Mouse (Mus musculus) G1E (cell line): ENCODE data around the gene Aamdc. TPM values are rescaled to one million over a fixed set of nuclear protein-coding genes. Genes with fewer than 3 reads are reported as not detected.

ENCODE experiments used
- ATAC-seq: 2 replicates; pipeline ENCODE4 v1.8.0; 2016; ENCODE audit warnings: mild to moderate bottlenecking; ENCODE audit not compliant: insufficient number of reproducible peaks, poor library complexity, low FRiP score, severe bottlenecking; ENCODE audit errors: extremely low read depth
- DNase-seq: peaks from one replicate; pipeline ENCODE4 v3.0.0; 2012; ENCODE audit warnings: low spot score
- H3K27me3 ChIP-seq: 2 replicates; pipeline ENCODE4 v1.6.1; 2012; ENCODE audit warnings: mild to moderate bottlenecking, low read length, inconsistent platforms; ENCODE audit not compliant: insufficient read depth
- H3K36me3 ChIP-seq: replicated peaks from 2 replicates; pipeline ENCODE3; 2012; ENCODE audit warnings: mild to moderate bottlenecking, inconsistent platforms
- H3K4me1 ChIP-seq: 2 replicates; pipeline ENCODE4 v1.6.1; 2012; ENCODE audit warnings: low read depth, low read length, inconsistent platforms, mixed read lengths; ENCODE audit not compliant: insufficient read depth
- H3K4me3 ChIP-seq: 2 replicates; pipeline ENCODE4 v1.5.1; 2012; ENCODE audit warnings: low read depth, mild to moderate bottlenecking, inconsistent platforms, low read length, moderate library complexity, mixed read lengths
- H3K9me3 ChIP-seq: replicated peaks from 2 replicates; pipeline ENCODE4 v1.6.1; 2012; ENCODE audit warnings: inconsistent platforms
- CTCF ChIP-seq: IDR thresholded peaks from 2 replicates; pipeline ENCODE4 v1.5.1; 2012; ENCODE audit warnings: low read depth, low read length, inconsistent platforms, mixed read lengths
- GATA1 ChIP-seq: IDR thresholded peaks from 2 replicates; pipeline ENCODE4 v1.6.1; 2012; ENCODE audit warnings: borderline replicate concordance, low read length, inconsistent platforms, mixed read lengths
- GATA2 ChIP-seq: IDR thresholded peaks from 2 replicates; pipeline ENCODE4 v1.6.1; 2012; ENCODE audit warnings: low read depth, low read length, inconsistent platforms, borderline replicate concordance
- POLR2AphosphoS5 ChIP-seq: IDR thresholded peaks from 2 replicates; pipeline ENCODE4 v1.6.1; 2012; ENCODE audit warnings: low read depth, low read length, inconsistent platforms; ENCODE audit not compliant: insufficient replicate concordance
- TAL1 ChIP-seq: conservative IDR thresholded peaks from 2 replicates; pipeline ENCODE4 v1.6.1; 2012; ENCODE audit warnings: low read depth, low read length, inconsistent platforms, mixed read lengths
- polyA plus RNA-seq: library from polyadenylated mRNA; stranded (reverse); fragments of >175 nt; gene quantifications from 2 replicates; pipeline ENCODE4 v1.2.3, GENCODE M21; 2012
- total RNA-seq, 2 experiments: library from RNA; stranded (forward) in 1 of 2; stranded (reverse) in 1 of 2; fragments of 200-1000 nt in 1 of 2; fragments of >200 nt in 1 of 2; fragmentation: Nextera tagmentation in 1 of 2; gene quantifications; 2 replicates each; pipeline ENCODE4 v1.2.3; 2014 to 2017

The Aamdc gene
- total and polyA plus RNA-seq, 3 experiments: 3.2 to 20.8 (median 19.9) TPM

GRCm38 (mm10) chr7:97570389-97570788, 8.9 kb downstream of the Aamdc start:
- TF ChIP-seq CTCF: no peak
- peak; percentile 4; the same call in 1 of the 2 replicates for ATAC-seq

GRCm38 (mm10) chr7:97569372-97569771, 9.9 kb downstream of the Aamdc start:
- no peak for ATAC-seq
- TF ChIP-seq POLR2AphosphoS5 (no peak), TAL1 (no peak), GATA1 (no peak), GATA2 (no peak), CTCF (no peak)
- DNase-seq: no peak
- H3K36me3 ChIP-seq: peaks cover 6% of the 10 kb centered on the region
- H3K4me3 ChIP-seq: no peak overlapping the region
- no peaks in the 10 kb centered on the region for H3K9me3 ChIP-seq
- H3K4me1 ChIP-seq: peaks cover 2% of the 10 kb centered on the region; the same call in 1 of the 2 replicates
- no peaks in the 10 kb centered on the region for H3K27me3 ChIP-seq

More at GRCm38 (mm10) chr7:97570389-97570788, 8.9 kb downstream of the Aamdc start:
- no peak for DNase-seq
- Histone ChIP-seq H3K27me3 (no peaks in the 10 kb centered on the region), H3K36me3 (peaks cover 13% of the 10 kb centered on the region), H3K9me3 (no peaks in the 10 kb centered on the region), H3K4me1 (peaks cover 2% of the 10 kb centered on the region; the same call in 1 of the 2 replicates), H3K4me3 (no peak overlapping the region)

DNA sequence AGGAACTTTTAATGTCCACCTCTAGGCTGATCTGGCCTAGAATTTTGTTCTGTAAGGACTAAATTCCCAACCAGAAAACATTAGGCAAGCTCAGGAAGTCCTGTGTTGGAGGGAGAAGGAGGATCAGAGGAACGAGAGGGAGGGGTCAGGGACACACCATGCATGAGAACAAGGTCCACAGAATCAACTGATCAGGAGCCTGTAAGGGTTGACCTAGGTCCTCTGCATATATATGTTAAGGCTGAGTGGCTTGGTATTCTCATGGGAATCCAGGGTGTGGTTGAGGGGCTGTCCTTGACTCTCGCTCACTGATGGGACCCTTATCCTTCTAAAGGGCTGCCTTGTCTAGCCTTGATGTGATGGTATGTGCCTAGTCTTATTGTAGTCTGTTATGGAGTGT, 15.7 kb downstream of the Aamdc start:
- H3K4me1 ChIP-seq: no peaks in the 10 kb centered on the region

GRCm38 (mm10) chr7:97550673-97551072, 28.6 kb downstream of the Aamdc start:
- H3K27me3 ChIP-seq: peaks cover 5% of the 10 kb centered on the region; the same call in 1 of the 2 replicates
- H3K36me3 ChIP-seq: no peaks in the 10 kb centered on the region
- DNase-seq: no peak
- no peak for ATAC-seq
- H3K4me3 ChIP-seq: no peak overlapping the region
- H3K9me3 ChIP-seq: no peaks in the 10 kb centered on the region
- TF ChIP-seq POLR2AphosphoS5: no peak
- no peak for TF ChIP-seq CTCF
- no peak for TF ChIP-seq GATA2
- TF ChIP-seq TAL1: no peak
- TF ChIP-seq GATA1: no peak
- H3K4me1 ChIP-seq: no peaks in the 10 kb centered on the region

More for the DNA sequence above, 15.7 kb downstream of the Aamdc start:
- Histone ChIP-seq H3K9me3 (no peaks in the 10 kb centered on the region), H3K4me3 (no peak overlapping the region), H3K27me3 (no peaks in the 10 kb centered on the region), H3K36me3 (no peaks in the 10 kb centered on the region)
- TF ChIP-seq GATA1 (no peak), GATA2 (no peak), TAL1 (no peak), POLR2AphosphoS5 (no peak), CTCF (no peak)
- ATAC-seq (no peak), DNase-seq (no peak)

DNA sequence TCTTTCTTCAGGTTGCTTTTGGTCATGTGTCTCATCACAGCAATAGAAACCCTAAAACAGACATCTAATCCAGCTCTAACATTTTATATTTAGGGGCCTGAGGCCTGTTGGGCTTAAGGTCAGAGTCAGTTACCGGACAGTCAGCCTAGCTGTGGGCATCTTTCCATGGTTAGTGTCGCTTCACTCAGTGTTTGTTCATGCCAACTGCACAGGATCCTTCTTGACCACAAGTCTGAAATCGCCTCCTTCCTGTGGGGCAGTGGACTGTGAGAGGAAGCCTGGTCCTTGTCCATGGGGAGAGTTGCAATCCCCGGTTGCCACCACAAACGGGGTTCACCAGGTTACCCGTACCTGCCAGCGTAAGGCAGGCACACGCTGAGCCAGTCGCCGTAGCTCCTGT, 30.0 kb downstream of the Aamdc start:
- Histone ChIP-seq H3K27me3 (peaks cover 5% of the 10 kb centered on the region; the same call in 1 of the 2 replicates), H3K4me1 (no peaks in the 10 kb centered on the region), H3K9me3 (no peaks in the 10 kb centered on the region), H3K4me3 (no peak overlapping the region), H3K36me3 (no peaks in the 10 kb centered on the region)
- DNase-seq: no peak
- no peak for ATAC-seq
- TF ChIP-seq GATA1: no peak
- no peak for TF ChIP-seq CTCF
- no peak for TF ChIP-seq GATA2
- TF ChIP-seq TAL1: no peak
- TF ChIP-seq POLR2AphosphoS5: no peak

DNA sequence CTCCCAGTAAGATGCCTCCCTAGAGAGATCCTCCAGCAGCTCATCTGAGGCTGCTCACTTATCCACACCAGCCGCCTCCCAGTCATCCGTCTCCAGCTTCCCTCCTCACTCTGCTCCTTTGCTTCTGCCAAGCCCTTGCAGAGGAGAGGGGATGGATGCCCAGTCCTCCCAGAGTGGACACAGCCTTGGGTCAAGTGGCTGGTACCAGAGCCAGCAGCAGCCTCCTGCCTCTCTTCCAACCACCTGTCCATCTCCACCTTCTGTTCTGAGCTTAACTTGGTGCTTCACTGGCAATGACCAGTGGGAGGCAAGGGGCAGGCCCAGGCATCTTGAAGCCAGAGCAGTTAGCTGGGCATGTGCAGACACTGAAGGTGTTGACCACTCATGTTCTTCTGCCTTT, 32.8 kb downstream of the Aamdc start:
- ATAC-seq: no peak
- DNase-seq: no peak
- H3K4me3 ChIP-seq: no peak overlapping the region
- no peak for TF ChIP-seq GATA2
- TF ChIP-seq TAL1: no peak
- no peak for TF ChIP-seq CTCF
- no peak for TF ChIP-seq GATA1
- TF ChIP-seq POLR2AphosphoS5: no peak
- no peaks in the 10 kb centered on the region for H3K4me1 ChIP-seq
- H3K9me3 ChIP-seq: no peaks in the 10 kb centered on the region
- peaks cover 16% of the 10 kb centered on the region for H3K36me3 ChIP-seq
- peaks cover 5% of the 10 kb centered on the region; the same call in 1 of the 2 replicates for H3K27me3 ChIP-seq

DNA sequence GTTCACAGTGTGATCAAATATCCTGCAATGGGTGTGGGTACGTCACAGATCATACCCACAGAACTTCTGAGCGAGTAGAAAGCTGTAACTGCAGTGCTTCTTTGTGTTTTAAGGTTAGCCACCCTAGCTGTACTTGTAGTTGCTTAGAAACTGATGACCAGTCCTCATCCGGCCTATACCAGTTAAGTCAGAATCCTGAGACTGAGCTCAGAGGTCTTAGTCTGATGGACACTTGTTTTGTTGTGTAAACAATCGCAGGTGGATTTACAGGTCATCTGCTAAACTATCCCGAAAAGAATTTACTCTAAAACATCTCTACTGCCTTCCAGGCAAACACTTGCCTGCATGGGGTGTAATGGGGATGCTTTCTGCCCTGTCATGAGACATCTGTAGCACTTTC, 42.7 kb downstream of the Aamdc start:
- Histone ChIP-seq H3K9me3 (no peaks in the 10 kb centered on the region), H3K36me3 (peaks cover 94% of the 10 kb centered on the region)
- TF ChIP-seq TAL1 (no peak), GATA1 (no peak), POLR2AphosphoS5 (no peak), CTCF (no peak), GATA2 (no peak)

More for the DNA sequence above, 42.7 kb downstream of the Aamdc start:
- ATAC-seq: no peak
- no peaks in the 10 kb centered on the region for H3K4me1 ChIP-seq
- no peak for DNase-seq
- H3K4me3 ChIP-seq: no peak overlapping the region
- H3K27me3 ChIP-seq: no peaks in the 10 kb centered on the region
